Mouse (Mus musculus) kidney, adult 2 months (tissue): ENCODE results near the gene Pomgnt1. TPM values are rescaled to one million over a fixed set of nuclear protein-coding genes. Genes with fewer than 3 reads are reported as not detected.
A peak's percentile ranks its signal among the peaks of the same experiment; 100 is the strongest.

Experiments
- DNase-seq: peaks from one replicate; pipeline ENCODE4 v3.0.0; 2021
- H3K27ac ChIP-seq: fragments of 200-500 bp; 2 replicates; pipeline ENCODE4 v1.5.1; 2012; ENCODE audit warnings: low read depth, low read length, control low read depth, inconsistent platforms; ENCODE audit not compliant: insufficient read depth
- H3K27me3 ChIP-seq: fragments of 200-500 bp; replicated peaks from 2 replicates; pipeline ENCODE4 v1.6.1; 2012; ENCODE audit warnings: mild to moderate bottlenecking, moderate library complexity, low read length, inconsistent platforms; ENCODE audit not compliant: control insufficient read depth, insufficient read depth
- H3K36me3 ChIP-seq: fragments of 200-500 bp; 2 replicates; pipeline ENCODE4 v1.6.1; 2012; ENCODE audit warnings: mild to moderate bottlenecking, moderate library complexity, low read length, inconsistent platforms; ENCODE audit not compliant: control insufficient read depth, insufficient read depth
- H3K4me1 ChIP-seq: fragments of 200-500 bp; 2 replicates; pipeline ENCODE4 v1.6.1; 2011; ENCODE audit warnings: low read length; ENCODE audit not compliant: control insufficient read depth, insufficient read depth
- H3K4me3 ChIP-seq: fragments of 200-500 bp; 2 replicates; pipeline ENCODE4 v1.5.1; 2011; ENCODE audit warnings: mild to moderate bottlenecking, low read depth, low read length, control low read depth; ENCODE audit not compliant: insufficient read depth
- CTCF ChIP-seq: fragments of 200-500 bp; conservative IDR thresholded peaks from 2 replicates; pipeline ENCODE4 v1.5.1; 2011; ENCODE audit warnings: low read depth, mild to moderate bottlenecking, control low read depth, low read length, moderate library complexity, mixed read lengths; ENCODE audit not compliant: insufficient read depth, insufficient read length
- POLR2A ChIP-seq: fragments of 200-500 bp; IDR thresholded peaks from one replicate; pipeline ENCODE4 v1.6.1; 2011; ENCODE audit warnings: low read depth, low read length, control low read depth
- WGBS: fragments of 180-500 bp; shearing (Covaris S2); methylation state at CpG from one replicate; pipeline ENCODE4 v1.1.7; 2018; 5-methylcytosine and 5-hydroxymethylcytosine counted together
- polyA plus RNA-seq: library from polyadenylated mRNA; depleted of rRNA; stranded (reverse); fragments of >200 nt; gene quantifications from 2 replicates; pipeline ENCODE4 v1.2.3, GENCODE M21; 2012

The Pomgnt1 gene
- polyA plus RNA-seq, 1 experiment: 46.0 TPM

GRCm38 (mm10) chr4:116077240-116078095 lies 46.2 kb upstream of the Pomgnt1 start:
- H3K36me3 ChIP-seq: peaks cover 4% of the 10 kb centered on the region
- H3K4me1 ChIP-seq: peaks cover 20% of the 10 kb centered on the region
- peak overlapping the region; percentile 94 for H3K4me3 ChIP-seq
- H3K27ac ChIP-seq: peak overlapping the region; percentile 57
- peak; percentile 18 for DNase-seq
- TF ChIP-seq CTCF (no peak), POLR2A (no peak)
- H3K27me3 ChIP-seq: no peaks in the 10 kb centered on the region; the same call in 1 of the 2 replicates
- WGBS: 34% methylated on average over 3 of the region's 3 CpGs

GRCm38 (mm10) chr4:116088510-116089249 lies 35.0 kb upstream of the Pomgnt1 start:
- H3K4me3 ChIP-seq: no peak overlapping the region
- H3K27me3 ChIP-seq: no peaks in the 10 kb centered on the region
- no peak for TF ChIP-seq CTCF
- no peak for TF ChIP-seq POLR2A
- H3K27ac ChIP-seq: no peak overlapping the region
- no peak for DNase-seq
- 88% methylated on average over 23 of the region's 23 CpGs for WGBS
- peaks cover 9% of the 10 kb centered on the region for H3K36me3 ChIP-seq
- no peaks in the 10 kb centered on the region for H3K4me1 ChIP-seq

GRCm38 (mm10) chr4:116096291-116096690 lies 27.3 kb upstream of the Pomgnt1 start:
- H3K27me3 ChIP-seq: no peaks in the 10 kb centered on the region
- H3K27ac ChIP-seq: no peak overlapping the region
- no peak for DNase-seq
- WGBS: 84% methylated on average over 10 of the region's 10 CpGs
- no peak overlapping the region for H3K4me3 ChIP-seq
- H3K4me1 ChIP-seq: no peaks in the 10 kb centered on the region
- H3K36me3 ChIP-seq: peaks cover 10% of the 10 kb centered on the region
- TF ChIP-seq CTCF (no peak), POLR2A (no peak)

- H3K4me3 ChIP-seq: no peak overlapping the region
- H3K4me1 ChIP-seq: no peaks in the 10 kb centered on the region
- H3K36me3 ChIP-seq: peaks cover 10% of the 10 kb centered on the region
- 85% methylated on average over 8 of the region's 8 CpGs for WGBS
- TF ChIP-seq CTCF (no peak), POLR2A (no peak)
- DNase-seq: no peak
- no peak overlapping the region for H3K27ac ChIP-seq
- H3K27me3 ChIP-seq: no peaks in the 10 kb centered on the region
Measured at GRCm38 (mm10) chr4:116097211-116097610, 26.4 kb upstream of the Pomgnt1 start.

- H3K4me1 ChIP-seq: no peaks in the 10 kb centered on the region
- H3K27ac ChIP-seq: no peak overlapping the region
- 88% methylated on average over 7 of the region's 7 CpGs for WGBS
- H3K27me3 ChIP-seq: no peaks in the 10 kb centered on the region
- TF ChIP-seq POLR2A (no peak), CTCF (no peak)
- no peak for DNase-seq
- H3K4me3 ChIP-seq: no peak overlapping the region
- H3K36me3 ChIP-seq: peaks cover 6% of the 10 kb centered on the region; the same call in 1 of the 2 replicates
Measured at GRCm38 (mm10) chr4:116100959-116101358, 22.7 kb upstream of the Pomgnt1 start.

GRCm38 (mm10) chr4:116105278-116105677 lies 18.4 kb upstream of the Pomgnt1 start:
- TF ChIP-seq POLR2A (no peak), CTCF (no peak)
- Histone ChIP-seq H3K36me3 (no peaks in the 10 kb centered on the region), H3K27ac (no peak overlapping the region), H3K27me3 (no peaks in the 10 kb centered on the region), H3K4me1 (no peaks in the 10 kb centered on the region), H3K4me3 (no peak overlapping the region)
- 97% methylated on average over 5 of the region's 5 CpGs for WGBS
- DNase-seq: no peak

- no peak for DNase-seq
- H3K27me3 ChIP-seq: no peaks in the 10 kb centered on the region
- TF ChIP-seq POLR2A (no peak), CTCF (no peak)
- H3K4me1 ChIP-seq: no peaks in the 10 kb centered on the region
- no peaks in the 10 kb centered on the region for H3K36me3 ChIP-seq
- 96% methylated on average over 6 of the region's 6 CpGs for WGBS
- H3K4me3 ChIP-seq: no peak overlapping the region
- no peak overlapping the region for H3K27ac ChIP-seq
Measured at GRCm38 (mm10) chr4:116110695-116111094, 12.9 kb upstream of the Pomgnt1 start.
